Mouse (Mus musculus): ENCODE results near the gene Them4.
"Not testable (repeated sequence)": the region's sequence is repeated elsewhere in the genome, so short reads cannot be mapped to it uniquely, and the experiment has no call there.

The Them4 gene

DNA sequence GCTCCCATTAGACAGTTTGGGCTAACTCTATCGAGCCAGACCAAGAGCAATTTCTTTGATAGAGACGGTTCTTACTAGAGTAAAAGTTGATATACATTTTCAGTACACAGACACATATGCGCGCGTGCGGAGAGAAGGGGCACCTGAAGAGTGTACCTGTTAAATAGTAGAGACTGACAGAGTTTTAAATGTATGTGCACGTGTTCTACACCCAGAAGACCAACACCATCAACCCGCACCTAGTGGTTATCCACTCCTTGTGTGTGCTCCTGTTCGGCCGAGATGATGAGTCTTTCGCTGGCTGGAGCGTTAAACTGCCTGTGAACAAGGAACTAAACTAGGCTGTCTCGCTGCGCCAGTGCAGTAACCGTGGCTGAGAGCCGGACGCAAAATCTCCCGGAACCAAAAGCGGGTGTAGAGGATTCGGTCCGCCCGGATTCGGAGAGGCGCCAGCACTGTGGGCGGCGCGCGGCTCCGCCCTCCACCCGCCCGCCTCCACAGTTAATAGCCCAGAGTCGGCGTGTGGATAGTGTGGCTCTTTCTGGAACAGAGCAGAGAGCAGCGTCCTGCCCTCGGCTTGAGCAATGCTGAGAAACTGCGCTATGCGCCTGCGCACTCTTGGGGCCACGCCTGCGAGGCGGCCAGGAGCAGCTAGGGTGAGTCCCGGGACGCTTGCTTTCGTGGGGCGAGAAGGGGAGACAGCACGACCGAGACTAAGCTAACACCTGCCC lies at the start of gene Them4:
Them4 (plus strand) TSS at position 457 of the 731 bp plus-strand sequence.
- in situ Hi-C loops (cut with MseI, MboI): no loop called here

DNA sequence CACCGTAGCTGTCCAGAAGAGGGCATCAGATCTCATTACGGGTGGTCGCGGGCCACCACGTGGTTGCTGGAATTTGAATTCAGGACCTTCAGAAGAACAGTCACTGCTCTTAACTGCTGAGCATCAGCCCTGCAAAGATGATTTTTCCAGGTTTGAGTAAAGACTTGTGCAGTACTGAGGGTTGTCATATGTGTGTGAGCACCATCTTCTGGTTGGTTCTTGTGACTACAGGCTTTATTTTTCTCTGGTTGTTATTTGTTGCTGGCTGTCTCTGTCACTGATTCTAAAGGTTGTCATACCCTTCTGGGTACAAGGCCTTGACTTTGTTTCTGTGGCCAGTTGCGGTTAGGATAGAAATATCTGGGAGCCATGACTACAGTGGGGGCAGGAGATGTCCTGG lies 49.3 kb upstream of the Them4 start:
- in situ Hi-C loops (cut with MseI, MboI): no loop called here

DNA sequence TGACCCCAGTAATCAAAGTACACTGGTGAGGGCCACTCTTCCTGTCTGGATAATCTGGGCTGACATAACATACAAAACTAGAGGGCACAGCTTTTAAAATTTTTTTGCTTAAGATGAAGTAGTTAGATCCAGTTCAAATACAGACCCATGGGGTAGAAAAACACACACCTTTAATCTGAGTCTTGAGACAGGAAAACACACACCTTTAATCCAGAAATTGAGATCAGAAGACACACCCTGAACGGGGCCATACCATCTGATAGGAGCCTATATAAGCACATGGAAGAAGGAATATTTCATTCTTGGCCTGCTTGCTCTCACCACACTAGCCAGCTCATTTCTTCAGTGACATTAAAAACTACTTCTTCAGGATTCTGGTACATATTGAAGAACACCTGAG lies 46.2 kb upstream of the Them4 start, which contains the start of gene Gm4778:
Gm4778 (plus strand) TSS at position 301 of the 400 bp plus-strand sequence.
- in situ Hi-C loops (cut with MseI, MboI): not testable (repeated sequence)

DNA sequence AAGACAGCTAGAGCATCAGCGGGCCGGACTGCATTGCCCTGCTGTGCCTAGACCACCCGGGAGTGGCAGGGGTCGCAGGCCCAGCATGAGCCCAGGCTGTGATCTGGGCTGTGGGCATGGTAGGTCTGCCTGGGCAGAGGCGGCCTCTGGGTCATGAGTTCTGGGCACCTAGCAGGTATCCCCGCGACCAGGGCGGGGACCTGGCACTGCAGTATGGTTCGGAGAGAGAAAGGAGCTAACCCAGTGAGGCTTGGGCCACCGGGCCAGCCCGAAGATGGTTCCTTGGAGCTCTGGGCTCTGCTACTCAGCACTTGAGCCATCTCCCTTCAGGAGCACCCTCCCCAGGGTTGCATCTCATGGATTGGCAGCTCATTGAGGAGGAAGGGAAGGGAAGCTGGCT lies 33.9 kb upstream of the Them4 start:
- in situ Hi-C loops (cut with MseI, MboI): no loop called here

DNA sequence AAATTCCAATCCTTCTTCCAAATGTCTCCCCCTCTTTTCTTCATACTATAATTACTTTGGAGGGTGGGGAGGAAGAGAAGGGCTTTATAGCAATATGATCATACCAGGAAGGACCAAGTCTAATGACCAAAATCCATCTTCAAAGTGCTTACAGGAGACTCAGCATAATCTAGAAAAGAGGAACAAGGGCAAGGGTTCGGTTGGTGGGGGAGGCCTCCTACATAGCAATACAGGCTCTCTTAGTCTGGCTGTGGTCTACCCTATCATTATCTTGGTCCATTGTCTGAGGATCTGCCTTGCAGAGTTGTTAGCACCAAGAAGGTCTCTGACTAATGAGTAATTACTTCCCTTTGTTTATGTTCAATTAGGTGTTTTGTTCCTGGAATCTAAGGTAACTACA lies 4.4 kb upstream of the Them4 start:
- in situ Hi-C loops (cut with MseI, MboI): no loop called here

DNA sequence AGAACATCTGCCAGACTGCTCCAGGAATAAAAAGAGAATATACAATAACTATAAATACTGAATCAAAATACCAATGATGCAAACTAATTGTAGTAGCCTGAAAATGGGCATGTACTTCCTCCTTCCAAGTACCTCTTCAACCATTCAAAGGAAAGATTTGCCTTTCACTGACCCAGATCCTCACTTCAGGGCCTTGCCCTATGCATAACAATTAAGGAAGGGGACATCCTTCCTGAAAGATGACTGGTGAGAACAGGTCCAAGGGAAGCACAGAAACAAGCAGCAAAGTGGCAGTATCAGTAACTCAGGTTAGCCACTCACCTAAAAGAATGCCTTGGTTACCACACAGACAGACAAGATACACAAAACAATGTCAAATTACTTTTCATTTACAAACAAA lies 2.9 kb upstream of the Them4 start:
- in situ Hi-C loops (cut with MseI, MboI): no loop called here

DNA sequence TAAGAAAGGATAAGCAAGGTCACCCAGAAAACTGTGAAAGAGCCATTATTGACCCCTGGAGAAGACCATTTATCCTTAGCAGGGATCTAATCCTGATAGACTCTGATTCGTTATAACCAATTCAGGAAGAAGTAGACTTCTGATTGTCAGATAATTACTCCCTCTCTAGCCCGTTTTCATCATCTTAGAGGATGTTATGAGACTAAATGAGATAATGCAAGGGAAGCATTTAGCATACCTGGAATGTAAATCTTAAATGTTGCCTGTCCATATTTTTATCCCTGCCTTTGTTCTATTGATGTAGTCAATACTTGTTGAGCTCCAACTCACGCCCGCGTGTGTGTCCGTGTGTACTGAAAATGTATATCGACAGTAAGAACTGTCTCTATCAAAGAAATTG lies 602 bp downstream of the Them4 start:
- in situ Hi-C loops (cut with MseI, MboI): no loop called here

DNA sequence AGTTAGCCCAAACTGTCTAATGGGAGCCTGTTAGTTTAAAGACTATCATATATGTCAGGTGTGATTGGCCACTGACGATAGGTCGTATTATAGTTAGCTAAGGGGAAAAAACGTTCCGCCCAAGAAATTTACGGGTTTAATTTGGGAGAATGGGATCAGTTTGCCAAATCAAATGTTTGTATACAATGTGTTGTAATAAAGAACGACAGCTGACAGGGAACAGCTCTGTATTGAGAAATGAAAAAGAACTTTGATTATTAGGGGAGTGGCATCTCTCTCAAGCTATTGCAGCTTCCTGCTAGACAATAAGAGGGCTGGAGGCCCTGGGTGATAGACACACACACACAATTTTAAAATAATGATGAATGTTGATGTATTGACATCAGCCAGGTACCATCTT lies 1.0 kb downstream of the Them4 start:
- in situ Hi-C loops (cut with MseI, MboI): no loop called here

DNA sequence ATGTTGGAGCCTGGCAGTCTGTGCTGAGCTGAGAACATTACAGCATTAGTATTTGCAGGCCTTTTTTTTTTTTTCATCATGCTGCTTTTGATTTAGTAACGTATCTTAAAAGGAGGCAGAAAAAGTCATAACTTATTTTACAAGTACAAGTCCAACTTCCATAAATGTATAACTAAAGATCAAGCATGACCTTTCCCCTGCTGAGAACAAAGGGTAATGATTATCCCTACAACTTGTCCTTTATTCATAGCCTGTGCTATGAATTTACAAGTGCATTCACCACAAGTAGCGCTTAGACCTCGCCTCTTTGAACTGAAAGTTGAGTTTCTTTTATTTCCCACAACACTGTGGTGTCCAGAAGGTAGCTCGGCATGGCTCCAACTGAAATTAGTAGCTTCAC lies 1.5 kb downstream of the Them4 start:
- in situ Hi-C loops (cut with MseI, MboI): no loop called here

DNA sequence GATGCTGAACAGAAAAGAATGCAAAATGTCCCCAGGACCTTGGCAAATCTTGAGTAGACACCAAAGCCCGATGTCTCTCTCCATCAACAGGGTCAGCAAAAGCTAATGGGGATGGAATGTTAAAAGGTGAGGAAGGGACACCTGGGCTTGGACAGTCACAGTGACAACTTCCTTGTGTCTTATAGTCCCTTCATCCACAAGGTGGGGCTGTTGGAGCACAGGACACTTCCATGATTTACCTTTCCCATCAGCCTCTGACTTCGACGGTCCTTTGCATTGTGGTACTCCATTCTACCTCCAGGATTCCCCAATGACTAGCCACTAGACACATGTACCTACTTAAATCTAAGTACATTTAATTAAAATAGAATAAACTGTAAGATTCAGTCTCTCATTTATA lies 18.8 kb downstream of the Them4 start:
- in situ Hi-C loops (cut with MseI, MboI): no loop called here

DNA sequence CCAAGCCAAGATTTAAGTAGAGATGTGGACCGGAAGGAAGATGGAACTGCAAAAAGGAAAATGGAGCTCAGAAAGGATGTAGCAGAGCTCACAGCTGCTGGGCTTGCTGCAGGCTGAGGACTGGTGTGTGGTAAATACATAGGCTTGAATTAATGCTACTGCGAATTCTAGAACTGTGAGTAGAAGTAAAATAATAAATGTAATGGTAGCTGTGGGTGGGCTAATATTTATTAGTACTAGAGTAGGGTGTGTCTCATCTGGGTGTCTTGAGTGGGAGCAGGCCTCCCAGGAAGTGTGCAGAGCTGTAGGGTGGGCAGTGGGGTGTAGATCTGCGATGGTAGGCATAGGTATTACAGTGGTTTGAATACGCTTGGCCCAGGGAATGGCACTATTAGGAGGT lies 24.6 kb downstream of the Them4 start:
- in situ Hi-C loops (cut with MseI, MboI): no loop called here

DNA sequence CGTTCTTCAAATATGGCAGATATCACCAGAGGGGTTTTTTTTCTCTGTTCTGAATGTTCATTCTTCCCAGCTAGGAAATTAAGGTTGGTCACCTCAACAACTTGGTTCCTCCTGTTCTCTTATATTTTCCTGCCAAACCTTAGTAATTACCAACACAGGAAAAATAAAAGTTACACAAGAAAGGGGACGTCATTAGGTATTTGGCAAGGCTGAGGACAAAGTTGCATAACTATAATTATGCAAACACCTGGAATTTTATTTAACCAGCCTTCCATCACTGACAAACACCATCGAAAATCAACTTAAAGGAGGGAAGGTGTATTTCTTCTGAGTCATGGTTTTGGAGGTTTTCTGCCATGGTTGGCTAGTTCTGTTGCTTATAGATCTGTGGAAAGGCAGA lies 28.6 kb downstream of the Them4 start:
- in situ Hi-C loops (cut with MseI, MboI): no loop called here

DNA sequence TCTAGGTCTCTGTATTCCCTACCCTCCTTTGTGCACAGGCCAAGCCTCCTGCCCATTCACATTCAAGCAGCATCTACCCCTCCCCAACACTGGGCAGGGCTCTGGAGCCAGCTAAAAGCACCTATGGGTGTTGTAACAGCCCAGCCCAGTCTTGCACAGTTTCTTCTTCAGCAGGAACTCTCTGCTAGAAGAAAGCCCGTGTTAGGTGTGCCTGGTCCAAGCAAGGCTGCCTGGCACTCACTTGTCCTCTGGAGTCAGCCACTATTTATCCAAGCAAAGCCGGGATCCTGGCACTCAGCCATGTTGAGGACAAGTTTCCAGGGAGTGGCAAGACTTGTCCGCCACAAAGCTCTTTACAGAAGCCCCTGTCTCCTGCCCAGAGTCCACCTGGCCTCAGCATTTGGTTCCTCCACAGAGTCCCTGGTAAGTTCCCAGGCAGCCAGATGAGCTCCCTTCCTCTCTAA lies 32.1 kb downstream of the Them4 start, which contains the start of gene Them5:
Them5 (plus strand) TSS at position 141 of the 464 bp plus-strand sequence.
- in situ Hi-C loops (cut with MseI, MboI): no loop called here

DNA sequence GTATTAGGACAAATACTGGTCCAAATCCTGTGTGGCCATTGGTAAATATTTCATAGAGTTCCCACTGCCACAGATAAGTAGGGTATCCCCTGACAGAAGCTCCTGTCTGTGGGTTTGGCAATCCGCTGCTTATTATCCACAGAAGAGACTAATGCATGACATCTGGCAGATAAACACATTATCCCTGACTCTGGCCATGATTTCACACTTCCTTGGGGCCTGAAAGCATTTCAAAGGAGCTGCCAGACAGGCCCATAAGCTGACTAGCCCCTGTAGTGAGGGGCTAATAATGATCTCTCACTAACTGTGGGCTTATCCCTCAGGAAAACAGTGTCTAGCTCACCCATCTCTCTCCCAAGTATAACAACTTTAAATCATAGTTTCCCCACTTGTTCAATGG lies 32.7 kb downstream of the Them4 start:
- in situ Hi-C loops (cut with MseI, MboI): no loop called here

DNA sequence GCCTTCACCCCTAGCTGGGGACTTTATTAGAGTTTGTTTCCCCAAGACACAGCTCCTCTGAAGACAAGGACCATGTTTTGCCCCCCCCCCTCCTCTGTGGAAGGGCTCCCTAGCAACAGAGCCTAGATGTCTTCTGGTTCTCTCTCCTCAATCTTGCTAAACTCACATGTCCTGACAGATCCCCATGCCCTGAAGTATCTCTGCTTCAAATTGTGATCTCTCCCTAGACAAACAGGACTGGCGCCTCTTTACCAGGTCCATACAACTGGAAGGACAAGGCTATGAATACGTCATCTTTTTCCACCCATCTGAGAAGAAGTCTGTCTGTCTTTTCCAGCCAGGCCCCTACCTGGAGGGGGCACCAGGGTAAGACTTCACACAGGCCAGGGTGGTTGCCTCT lies 34.3 kb downstream of the Them4 start:
- in situ Hi-C loops (cut with MseI, MboI): no loop called here

DNA sequence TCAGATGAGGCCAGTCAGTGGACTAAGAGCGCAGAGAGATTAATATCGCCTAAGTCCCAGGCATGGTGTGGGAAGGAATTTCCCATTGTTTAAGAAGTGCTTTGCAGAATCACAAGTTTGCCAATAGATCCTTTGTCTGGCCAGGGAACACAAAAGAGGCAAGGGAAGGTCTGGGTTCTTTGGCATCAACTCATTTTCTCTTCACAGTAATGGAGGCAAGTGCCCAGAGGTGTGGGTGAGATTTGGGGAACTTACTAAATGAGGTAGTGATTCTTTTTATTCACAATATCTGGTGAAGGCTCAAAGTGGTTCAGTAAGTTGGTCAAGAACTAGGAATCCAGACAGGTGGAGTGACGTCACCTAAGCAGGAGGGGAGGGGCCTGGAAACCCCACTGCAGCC lies 35.0 kb downstream of the Them4 start:
- in situ Hi-C loops (cut with MseI, MboI): no loop called here

DNA sequence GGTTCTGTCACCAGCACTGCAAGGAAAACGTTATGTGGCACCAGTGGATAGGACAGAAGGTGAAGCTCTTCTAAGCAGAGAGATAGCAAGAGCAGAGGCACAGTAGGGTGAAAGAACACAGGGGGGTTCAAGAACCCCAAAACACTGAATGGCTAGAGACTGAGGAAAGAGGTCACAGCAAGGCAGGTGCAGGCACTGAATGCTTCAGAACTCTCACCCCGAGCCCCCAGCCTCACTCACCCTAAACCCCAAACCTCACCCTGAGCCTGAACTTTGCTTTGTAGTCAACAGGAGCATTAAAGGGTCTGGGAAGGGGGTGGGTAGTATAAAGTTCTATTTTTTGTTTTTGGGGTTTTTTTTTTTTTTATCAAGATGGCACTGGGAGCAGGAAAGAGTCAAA lies 38.3 kb downstream of the Them4 start:
- in situ Hi-C loops (cut with MseI, MboI): no loop called here

DNA sequence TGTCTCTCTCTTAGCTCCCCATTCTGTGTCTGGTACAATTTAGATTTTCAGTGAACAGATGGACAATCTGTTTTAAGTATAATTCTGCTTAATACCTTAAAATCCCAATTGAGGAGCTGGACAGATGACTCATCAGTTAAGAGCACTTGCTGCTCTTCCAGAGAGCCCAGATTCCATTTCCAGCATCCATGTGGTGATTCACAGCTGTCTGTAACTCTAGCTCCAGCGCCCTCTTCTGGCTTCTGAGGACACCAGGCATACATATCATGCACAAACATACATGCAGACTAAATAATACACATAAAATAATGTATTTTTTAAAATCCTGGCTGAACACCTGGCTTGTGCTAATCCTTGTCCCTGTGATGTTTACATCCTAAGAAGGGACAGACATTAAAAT lies 50.9 kb downstream of the Them4 start:
- in situ Hi-C loops (cut with MseI, MboI): no loop called here

DNA sequence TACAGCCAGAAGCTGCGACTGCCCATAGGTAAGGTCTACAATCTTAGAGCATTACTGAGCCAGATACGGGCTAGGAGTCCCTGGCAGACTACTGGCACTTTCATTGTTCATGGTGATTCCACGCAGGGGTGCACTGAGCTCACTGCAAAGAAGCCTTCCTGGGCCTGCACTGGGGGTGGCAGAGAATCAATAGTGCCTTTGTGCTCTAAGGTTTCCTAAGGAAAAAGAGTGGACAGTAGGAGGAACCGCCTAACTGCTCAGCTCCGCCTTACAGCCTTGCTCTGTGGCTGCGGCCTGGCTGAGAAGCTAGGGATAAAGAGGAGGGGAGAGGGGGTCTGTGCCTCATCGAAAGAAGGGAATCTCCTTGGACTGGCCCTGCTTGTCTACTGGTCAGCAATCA lies 52.2 kb downstream of the Them4 start, which contains the start of gene C2cd4d:
C2cd4d (plus strand) TSS at position 301 of the 400 bp plus-strand sequence.
- in situ Hi-C loops (cut with MseI, MboI): no loop called here

DNA sequence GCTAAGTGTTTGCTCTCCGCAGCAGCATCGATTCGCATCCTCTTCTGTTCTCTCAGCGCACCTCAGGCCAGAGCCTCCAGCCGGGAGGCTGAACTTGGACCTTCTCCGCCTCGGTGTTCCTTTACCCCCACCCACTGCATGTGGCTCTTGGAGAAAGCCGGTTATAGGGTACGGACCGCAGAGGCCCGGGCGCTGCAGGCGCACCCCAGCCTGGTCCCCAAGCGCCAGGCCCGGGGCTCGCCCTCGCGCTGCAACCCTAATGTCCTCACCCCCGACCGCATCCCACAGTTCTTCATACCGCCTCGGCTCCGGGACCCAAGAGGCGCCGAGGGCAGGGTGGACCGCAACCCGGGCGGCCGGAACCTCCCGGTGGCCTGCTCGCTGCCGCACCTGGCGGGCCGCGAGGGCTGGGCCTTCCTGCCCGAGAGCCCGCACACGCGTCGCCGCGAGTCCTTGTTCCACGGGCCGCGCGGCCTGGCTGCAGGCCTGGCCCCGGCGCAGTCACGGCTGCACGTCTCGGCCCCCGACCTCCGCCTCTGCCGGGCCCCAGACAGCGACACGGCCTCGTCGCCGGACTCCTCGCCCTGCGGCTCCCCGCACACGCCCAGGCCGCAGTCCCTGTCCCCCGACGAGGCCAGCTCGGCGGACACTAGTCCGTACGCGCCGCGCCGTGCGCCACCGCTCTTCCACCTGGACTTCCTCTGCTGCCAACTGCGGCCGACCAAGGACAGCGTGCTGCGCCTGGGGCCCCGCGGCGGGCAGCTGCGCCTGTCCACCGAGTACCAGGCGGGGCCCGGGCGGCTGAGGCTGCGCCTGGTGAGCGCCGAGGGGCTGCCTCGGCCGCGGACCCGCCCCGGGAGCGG lies 53.6 kb downstream of the Them4 start:
- in situ Hi-C loops (cut with MseI, MboI): no loop called here

DNA sequence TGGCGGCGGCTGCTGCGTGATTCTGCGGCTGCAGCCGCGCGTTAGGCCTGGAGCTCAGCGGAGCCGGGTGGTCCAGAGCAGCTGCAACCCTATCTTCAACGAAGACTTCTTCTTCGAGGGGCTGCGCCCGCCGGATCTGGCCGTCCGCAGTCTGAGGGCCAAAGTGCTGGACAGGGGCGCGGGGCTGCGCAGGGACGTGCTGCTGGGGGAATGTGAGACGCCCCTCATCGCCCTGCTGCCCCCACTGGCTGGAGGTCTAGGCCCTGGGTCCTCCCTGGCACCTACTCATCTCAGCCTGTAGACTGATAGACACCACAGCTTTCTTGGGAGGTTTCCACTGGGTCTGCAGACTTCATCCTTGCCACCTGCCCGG lies 54.3 kb downstream of the Them4 start:
- in situ Hi-C loops (cut with MseI, MboI): no loop called here

DNA sequence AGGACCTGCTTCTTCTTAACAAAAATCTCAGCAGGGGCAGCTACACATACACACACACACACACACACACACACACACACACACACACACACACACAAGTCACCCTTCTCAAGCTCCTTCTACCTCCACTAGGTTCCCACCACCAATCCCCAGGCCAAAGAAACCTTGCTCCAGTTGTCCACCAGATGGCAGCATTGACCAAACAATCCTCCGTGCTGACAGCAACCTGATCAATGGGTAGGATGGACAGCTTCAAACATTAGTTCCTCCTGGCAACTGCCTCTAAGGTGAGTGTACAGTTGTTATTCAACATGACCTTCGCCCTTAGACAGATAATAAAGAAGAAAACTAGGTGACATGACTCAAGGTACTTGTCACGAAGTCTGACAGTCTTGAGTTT lies 56.9 kb downstream of the Them4 start:
- in situ Hi-C loops (cut with MseI, MboI): no loop called here

DNA sequence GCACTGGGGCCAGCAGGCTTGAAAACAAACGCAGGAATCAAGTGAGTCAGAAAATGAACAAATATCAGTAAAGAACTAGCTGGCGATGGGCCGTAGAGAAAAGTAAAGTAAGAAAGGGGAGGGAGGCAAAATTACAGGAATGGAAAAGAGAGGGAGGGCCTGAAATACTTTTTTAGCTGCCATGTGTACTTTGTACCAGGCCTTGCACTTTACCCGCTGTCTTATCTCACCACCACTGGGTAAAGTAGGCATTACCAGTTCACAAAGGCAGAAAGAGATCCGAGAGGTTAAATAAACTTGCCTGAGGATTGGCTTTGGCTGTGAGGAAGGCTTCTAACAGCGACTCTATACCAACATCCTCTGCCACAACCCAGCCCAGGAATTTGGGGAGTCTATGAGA lies 57.6 kb downstream of the Them4 start:
- in situ Hi-C loops (cut with MseI, MboI): no loop called here

Measured in mouse trophoblast stem cell (cell line).